ENCODE assay signal across 14 mouse cellular contexts in the genomic region with DNA sequence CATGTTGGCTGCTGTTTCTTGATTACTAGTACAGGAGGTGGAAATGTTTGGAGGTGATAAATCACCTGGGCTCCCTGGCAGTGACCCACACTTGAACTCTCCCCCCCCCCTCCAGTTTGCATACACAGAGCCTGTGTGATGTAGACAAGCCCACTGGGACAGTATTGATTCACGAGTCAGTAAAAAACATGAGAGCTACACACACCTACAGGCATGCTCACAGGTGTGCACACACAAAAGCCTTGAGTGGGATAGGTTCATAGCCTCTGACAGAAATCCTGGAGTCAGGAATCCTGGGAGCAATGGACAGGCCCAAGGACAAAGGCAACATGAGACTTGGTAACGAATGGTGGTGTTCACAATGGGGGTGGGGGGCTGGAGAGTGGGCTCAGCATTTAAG. TPM values are rescaled to one million over a fixed set of nuclear protein-coding genes. Genes with fewer than 3 reads are reported as not detected.
DNase-seq lines count a peak whose midpoint lies in the region; ATAC-seq and TF ChIP-seq lines count a peak whose summit lies in the region.
"Had no signal": no experiment of that assay in that cellular context is flagged by ENCODE, and none has a peak within 500 bp of the region (broad histone marks: within the 10 kb centered on the region; RNA-seq: fewer than 3 reads in every experiment).

No protein-coding gene starts in this region.

- peak; percentile 51 for DNase-seq in intestine, embryonic 14.5 days (ENCODE audit: low spot score)
- no peak for DNase-seq in lung, postnatal 0 days (ENCODE audit: low spot score)
- no peak for DNase-seq in lung, adult 18-20 months
- DNase-seq in limb, embryonic 10.5 days (ENCODE audit: low spot score), result no peak
- no peak for DNase-seq in embryo, embryonic 11 days
- no peak for DNase-seq in urinary bladder, postnatal 25 days (ENCODE audit: low spot score)
- DNase-seq: cerebellum, postnatal 25 days; gastrocnemius, postnatal 10 days; right cerebral cortex, adult 18-20 months; thymus, adult 18-20 months had no signal

- 37% methylated on average over 2 of the region's 2 CpGs for WGBS in intestine, embryonic 14.5 days
- 43% methylated on average over 2 of the region's 2 CpGs for WGBS in intestine, embryonic 16.5 days
- WGBS in lung, postnatal 0 days, result 41% methylated on average over 2 of the region's 2 CpGs
- WGBS in limb, embryonic 10.5 days, result 52% methylated on average over 2 of the region's 2 CpGs

- H3K4me2 ChIP-seq in intestine, embryonic 14.5 days (ENCODE audit: low read length), result no peak overlapping the region
- no peak overlapping the region for H3K4me2 ChIP-seq in intestine, embryonic 16.5 days (ENCODE audit: low read depth, low read length)
- no peak overlapping the region for H3K4me2 ChIP-seq in lung, postnatal 0 days (replicated peaks; ENCODE audit: low read depth, low read length)

- H3K4me1 ChIP-seq in intestine, embryonic 14.5 days (replicated peaks; ENCODE audit: control insufficient read depth, insufficient read depth, low read length), result peaks cover 56% of the 10 kb centered on the region
- peaks cover 33% of the 10 kb centered on the region for H3K4me1 ChIP-seq in intestine, embryonic 16.5 days (ENCODE audit: control insufficient read depth, insufficient read depth, low read length)
- H3K4me1 ChIP-seq in lung, postnatal 0 days (ENCODE audit: insufficient read depth, low read depth, low read length), result peaks cover 23% of the 10 kb centered on the region
- peaks cover 78% of the 10 kb centered on the region for H3K4me1 ChIP-seq in limb, embryonic 10.5 days

- H3K27ac ChIP-seq in intestine, embryonic 14.5 days (ENCODE audit: low read depth), result no peak overlapping the region
- no peak overlapping the region for H3K27ac ChIP-seq in intestine, embryonic 16.5 days (ENCODE audit: low read length)
- H3K27ac ChIP-seq in lung, postnatal 0 days (ENCODE audit: low read length), result peak overlapping the region; percentile 82
- peak overlapping the region; percentile 78 for H3K27ac ChIP-seq in limb, embryonic 10.5 days

- no peak for TF ChIP-seq CTCF in lung, postnatal 0 days (IDR thresholded peaks at IDR 0.05)

- no peak overlapping the region for H3K4me3 ChIP-seq in intestine, embryonic 14.5 days (ENCODE audit: low read depth, low read length)
- no peak overlapping the region for H3K4me3 ChIP-seq in intestine, embryonic 16.5 days (ENCODE audit: low read length)
- H3K4me3 ChIP-seq in lung, postnatal 0 days (ENCODE audit: low read depth, low read length), result no peak overlapping the region
- no peak overlapping the region for H3K4me3 ChIP-seq in limb, embryonic 10.5 days

- 0 out of 2 replicates have a peak, but pooled peaks cover 4% of the 10 kb centered on the region for H3K36me3 ChIP-seq in intestine, embryonic 14.5 days (ENCODE audit: control insufficient read depth, insufficient read depth, low read length)
- no peaks in the 10 kb centered on the region for H3K36me3 ChIP-seq in intestine, embryonic 16.5 days (ENCODE audit: control insufficient read depth, insufficient read depth, low read length)
- no peaks in the 10 kb centered on the region for H3K36me3 ChIP-seq in lung, postnatal 0 days (ENCODE audit: insufficient read depth, low read length)
- peaks cover 32% of the 10 kb centered on the region for H3K36me3 ChIP-seq in limb, embryonic 10.5 days

- H3K9ac ChIP-seq in intestine, embryonic 14.5 days (ENCODE audit: low read length), result no peak overlapping the region
- no peak overlapping the region for H3K9ac ChIP-seq in intestine, embryonic 16.5 days (ENCODE audit: low read depth, low read length)
- H3K9ac ChIP-seq in lung, postnatal 0 days (replicated peaks; ENCODE audit: low read depth), result no peak overlapping the region

- H3K9me3 ChIP-seq in intestine, embryonic 14.5 days (ENCODE audit: control insufficient read depth, low read length), result no peaks in the 10 kb centered on the region
- no peaks in the 10 kb centered on the region for H3K9me3 ChIP-seq in intestine, embryonic 16.5 days (ENCODE audit: control insufficient read depth, low read length)
- H3K9me3 ChIP-seq in lung, postnatal 0 days (ENCODE audit: low read length), result no peaks in the 10 kb centered on the region
- no peaks in the 10 kb centered on the region for H3K9me3 ChIP-seq in limb, embryonic 10.5 days (replicated peaks)

- H3K27me3 ChIP-seq in intestine, embryonic 14.5 days (replicated peaks; ENCODE audit: control insufficient read depth, insufficient read depth, low read length), result no peaks in the 10 kb centered on the region
- H3K27me3 ChIP-seq in intestine, embryonic 16.5 days (replicated peaks; ENCODE audit: control insufficient read depth, insufficient read depth, low read length), result no peaks in the 10 kb centered on the region
- no peaks in the 10 kb centered on the region for H3K27me3 ChIP-seq in lung, postnatal 0 days (replicated peaks; ENCODE audit: insufficient read depth, low read length)
- no peaks in the 10 kb centered on the region for H3K27me3 ChIP-seq in limb, embryonic 10.5 days (ENCODE audit: low read depth, poor library complexity, severe bottlenecking)

- ATAC-seq in intestine, embryonic 14.5 days (replicated peaks; ENCODE audit: low FRiP score, low TSS enrichment, low read depth), result 0 out of 2 replicates have a peak, but pooled peaks have one; percentile 31
- no peak for ATAC-seq in intestine, embryonic 16.5 days
- no peak for ATAC-seq in lung, postnatal 0 days
- ATAC-seq: activated CD4-positive, CD25-positive, alpha-beta regulatory T cell, adult 4 months; forebrain, embryonic 16.5 days; hindbrain, embryonic 16.5 days had no signal

- TF ChIP-seq EP300 in lung, postnatal 0 days (IDR thresholded peaks at IDR 0.05), result no peak

RNA-seq across cellular contexts. Expression of a gene that starts 17.1 kb away (rescaled TPM):
- 54.0 and 56.6 TPM in 2 replicates for polyA plus RNA-seq in intestine, embryonic 14.5 days (2014; fragmentation: Nextera tagmentation; extraction: Ambion mirVana)
- polyA plus RNA-seq in intestine, embryonic 16.5 days (2015; fragmentation: Nextera tagmentation; extraction: Ambion mirVana), result 53.2 and 54.4 TPM in 2 replicates
- 73.2 and 75.8 TPM in 2 replicates for polyA plus RNA-seq in lung, postnatal 0 days (2015; fragmentation: Nextera tagmentation; extraction: Ambion mirVana)
- 102 and 142 TPM in 2 replicates for polyA plus RNA-seq in limb, embryonic 10.5 days (2016; fragmentation: Nextera tagmentation; extraction: Ambion mirVana)

RNA-seq across cellular contexts. Expression of a gene that starts 33.6 kb away (rescaled TPM):
- polyA plus RNA-seq in intestine, embryonic 14.5 days (2014; fragmentation: Nextera tagmentation; extraction: Ambion mirVana), result 42.1 and 45.7 TPM in 2 replicates
- 93.7 and 104 TPM in 2 replicates for polyA plus RNA-seq in intestine, embryonic 16.5 days (2015; fragmentation: Nextera tagmentation; extraction: Ambion mirVana)
- polyA plus RNA-seq in lung, postnatal 0 days (2015; fragmentation: Nextera tagmentation; extraction: Ambion mirVana), result 36.5 and 38.4 TPM in 2 replicates
- 23.6 and 28.8 TPM in 2 replicates for polyA plus RNA-seq in limb, embryonic 10.5 days (2016; fragmentation: Nextera tagmentation; extraction: Ambion mirVana)

RNA-seq across cellular contexts. Expression of a gene that starts 33.8 kb away (rescaled TPM):
- 134 and 144 TPM in 2 replicates for polyA plus RNA-seq in intestine, embryonic 14.5 days (2014; fragmentation: Nextera tagmentation; extraction: Ambion mirVana)
- polyA plus RNA-seq in intestine, embryonic 16.5 days (2015; fragmentation: Nextera tagmentation; extraction: Ambion mirVana), result 164 and 170 TPM in 2 replicates
- 69.2 and 88.6 TPM in 2 replicates for polyA plus RNA-seq in lung, postnatal 0 days (2015; fragmentation: Nextera tagmentation; extraction: Ambion mirVana)
- 140 and 144 TPM in 2 replicates for polyA plus RNA-seq in limb, embryonic 10.5 days (2016; fragmentation: Nextera tagmentation; extraction: Ambion mirVana)

RNA-seq across cellular contexts. Expression of a gene that starts 37.9 kb away (rescaled TPM):
- polyA plus RNA-seq in intestine, embryonic 14.5 days (2014; fragmentation: Nextera tagmentation; extraction: Ambion mirVana), result 43.4 and 43.7 TPM in 2 replicates
- polyA plus RNA-seq in intestine, embryonic 16.5 days (2015; fragmentation: Nextera tagmentation; extraction: Ambion mirVana), result 42.4 and 43.1 TPM in 2 replicates
- polyA plus RNA-seq in lung, postnatal 0 days (2015; fragmentation: Nextera tagmentation; extraction: Ambion mirVana), result 21.8 and 22.1 TPM in 2 replicates
- polyA plus RNA-seq in limb, embryonic 10.5 days (2016; fragmentation: Nextera tagmentation; extraction: Ambion mirVana), result 40.3 and 48.0 TPM in 2 replicates

RNA-seq across cellular contexts. Expression of a gene that starts 56.2 kb away (rescaled TPM):
- 11.9 and 12.4 TPM in 2 replicates for polyA plus RNA-seq in intestine, embryonic 14.5 days (2014; fragmentation: Nextera tagmentation; extraction: Ambion mirVana)
- polyA plus RNA-seq in intestine, embryonic 16.5 days (2015; fragmentation: Nextera tagmentation; extraction: Ambion mirVana), result 4.9 and 5.9 TPM in 2 replicates
- 5.1 and 5.6 TPM in 2 replicates for polyA plus RNA-seq in lung, postnatal 0 days (2015; fragmentation: Nextera tagmentation; extraction: Ambion mirVana)
- polyA plus RNA-seq in limb, embryonic 10.5 days (2016; fragmentation: Nextera tagmentation; extraction: Ambion mirVana), result 8.3 and 9.0 TPM in 2 replicates

Comparison
In these comparisons a context has a peak if more than half of its experiments do, and no peak if none do; other contexts are left out.
1. H3K27ac ChIP-seq: peak in lung, postnatal 0 days (single experiment) and limb, embryonic 10.5 days (single experiment); none in intestine, embryonic 14.5 days (single experiment) and intestine, embryonic 16.5 days (single experiment).